20 mouse cellular contexts compared by ENCODE assay signal in the genomic region with DNA sequence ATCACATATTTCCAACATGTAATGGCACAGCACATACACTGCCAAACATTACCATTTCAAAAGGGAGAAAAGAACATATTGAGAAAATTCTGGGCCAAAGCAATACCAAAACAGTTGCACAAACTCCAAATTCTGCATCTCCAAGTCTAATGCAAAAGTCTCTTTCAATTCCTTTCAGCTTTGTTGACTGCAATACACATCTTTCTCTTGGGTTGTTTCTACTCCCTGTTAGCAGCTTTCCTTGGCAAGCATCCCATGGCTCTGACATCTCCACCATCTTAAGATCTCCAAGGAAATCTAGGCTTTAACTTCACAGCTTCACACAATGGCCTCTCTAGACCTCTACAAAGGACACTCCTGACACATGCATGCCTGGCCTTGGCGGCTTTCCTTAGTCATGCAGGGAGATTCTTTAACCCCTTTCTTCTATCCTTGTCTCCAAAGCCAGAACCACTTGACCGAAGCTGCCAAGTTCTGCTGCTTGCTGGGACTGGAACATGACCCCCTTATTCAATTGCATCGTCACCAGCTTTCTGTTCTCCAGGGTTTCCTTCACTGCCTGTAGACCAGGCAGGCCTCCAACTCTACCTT.
DNase-seq lines count a peak whose midpoint lies in the region; ATAC-seq and TF ChIP-seq lines count a peak whose summit lies in the region.
"Had no signal": no experiment of that assay in that cellular context is flagged by ENCODE, and none has a peak within 500 bp of the region (broad histone marks: within the 10 kb centered on the region; RNA-seq: fewer than 3 reads in every experiment).

No protein-coding gene starts in this region.

- H3K4me2 ChIP-seq in hindbrain, embryonic 16.5 days (ENCODE audit: low read length) = no peak overlapping the region
- H3K4me2 ChIP-seq in hindbrain, embryonic 12.5 days (replicated peaks) = no peak overlapping the region
- H3K4me2 ChIP-seq: liver, embryonic 11.5 days; stomach, embryonic 15.5 days had no signal

- intact Hi-C loops in left cerebral cortex, adult 2 months (cut with DNase I) = no loop called here

- no peaks in the 10 kb centered on the region for H3K27me3 ChIP-seq in hindbrain, embryonic 16.5 days (replicated peaks; ENCODE audit: control insufficient read depth, insufficient read depth, low read length)
- no peaks in the 10 kb centered on the region for H3K27me3 ChIP-seq in hindbrain, embryonic 12.5 days
- H3K27me3 ChIP-seq: stomach, embryonic 15.5 days had no signal

- 77% methylated on average over 3 of the region's 3 CpGs for WGBS in hindbrain, embryonic 16.5 days
- 98% methylated on average over 3 of the region's 3 CpGs for WGBS in hindbrain, embryonic 12.5 days

- H3K27ac ChIP-seq in hindbrain, embryonic 16.5 days (ENCODE audit: low read depth, low read length) = no peak overlapping the region
- H3K27ac ChIP-seq in hindbrain, embryonic 12.5 days = no peak overlapping the region
- no peak overlapping the region for H3K27ac ChIP-seq in left cerebral cortex, adult 2 months
- H3K27ac ChIP-seq: forebrain, embryonic 10.5 days; stomach, embryonic 15.5 days had no signal

- peak; percentile 52; the same call in 1 of the 2 replicates for ATAC-seq in hindbrain, embryonic 16.5 days
- ATAC-seq in hindbrain, embryonic 12.5 days (ENCODE audit: low FRiP score) = no peak
- ATAC-seq: inflammation-experienced regulatory T-cells, adult 6 months; midbrain, embryonic 16.5 days had no signal

- no peak for TF ChIP-seq CTCF in left cerebral cortex, adult 2 months (IDR thresholded peaks at IDR 0.05)

- 0 out of 2 replicates have a peak, but pooled peaks cover 2% of the 10 kb centered on the region for H3K4me1 ChIP-seq in hindbrain, embryonic 16.5 days (ENCODE audit: control insufficient read depth, insufficient read depth, low read depth, low read length)
- H3K4me1 ChIP-seq in hindbrain, embryonic 12.5 days = no peaks in the 10 kb centered on the region
- H3K4me1 ChIP-seq: stomach, embryonic 15.5 days had no signal

- H3K9ac ChIP-seq in hindbrain, embryonic 16.5 days (ENCODE audit: low read depth, low read length) = no peak overlapping the region
- H3K9ac ChIP-seq in hindbrain, embryonic 12.5 days = no peak overlapping the region
- H3K9ac ChIP-seq: stomach, embryonic 15.5 days had no signal

- no peaks in the 10 kb centered on the region for H3K9me3 ChIP-seq in hindbrain, embryonic 16.5 days (ENCODE audit: control insufficient read depth, low read length)
- no peaks in the 10 kb centered on the region for H3K9me3 ChIP-seq in hindbrain, embryonic 12.5 days (replicated peaks)
- H3K9me3 ChIP-seq: forebrain, embryonic 10.5 days; stomach, embryonic 15.5 days had no signal

- no peak overlapping the region for H3K4me3 ChIP-seq in hindbrain, embryonic 16.5 days (ENCODE audit: low read length)
- H3K4me3 ChIP-seq in hindbrain, embryonic 12.5 days = no peak overlapping the region
- no peak overlapping the region for H3K4me3 ChIP-seq in left cerebral cortex, adult 2 months
- H3K4me3 ChIP-seq: forebrain, embryonic 10.5 days; stomach, embryonic 15.5 days had no signal

- peak; percentile 20 for DNase-seq in cerebellum, adult 9-11 months
- DNase-seq in cerebellum, adult 11 months = no peak
- peak; percentile 15 for DNase-seq in NIH3T3 (ENCODE audit: low read depth)
- DNase-seq in adrenal gland, postnatal 36 days = peak; percentile 8 to 21
- no peak for DNase-seq in left cerebral cortex, adult 2 months (ENCODE audit: extremely low spot score in 1 of 2, low spot score in 2 of 2)
- DNase-seq: embryo, embryonic 11 days; gastrocnemius, postnatal 25 days; kidney, adult 2 months; kidney, postnatal 10 days; lung, adult 2 months; lung, postnatal 36 days; right cerebral cortex, postnatal 14 days; thymus, adult 18-20 months had no signal

- H3K36me3 ChIP-seq in hindbrain, embryonic 16.5 days (ENCODE audit: control insufficient read depth, insufficient read depth, low read length) = no peaks in the 10 kb centered on the region
- no peaks in the 10 kb centered on the region for H3K36me3 ChIP-seq in hindbrain, embryonic 12.5 days
- H3K36me3 ChIP-seq: forebrain, embryonic 10.5 days; stomach, embryonic 15.5 days had no signal

Comparison
In these comparisons a context has a peak if more than half of its experiments do, and no peak if none do; other contexts are left out.
1. DNase-seq: peak in cerebellum, adult 9-11 months (single experiment), NIH3T3 (single experiment) and adrenal gland, postnatal 36 days (2 of 2); none in cerebellum, adult 11 months (single experiment) and left cerebral cortex, adult 2 months (0 of 2).